Mouse (Mus musculus): ENCODE results near the gene Igsf9. TPM values are rescaled to one million over a fixed set of nuclear protein-coding genes. Genes with fewer than 3 reads are reported as not detected.

Gene Igsf9
- polyA plus RNA-seq, 1 experiment from 2014 or later, result 52.6 TPM

DNA sequence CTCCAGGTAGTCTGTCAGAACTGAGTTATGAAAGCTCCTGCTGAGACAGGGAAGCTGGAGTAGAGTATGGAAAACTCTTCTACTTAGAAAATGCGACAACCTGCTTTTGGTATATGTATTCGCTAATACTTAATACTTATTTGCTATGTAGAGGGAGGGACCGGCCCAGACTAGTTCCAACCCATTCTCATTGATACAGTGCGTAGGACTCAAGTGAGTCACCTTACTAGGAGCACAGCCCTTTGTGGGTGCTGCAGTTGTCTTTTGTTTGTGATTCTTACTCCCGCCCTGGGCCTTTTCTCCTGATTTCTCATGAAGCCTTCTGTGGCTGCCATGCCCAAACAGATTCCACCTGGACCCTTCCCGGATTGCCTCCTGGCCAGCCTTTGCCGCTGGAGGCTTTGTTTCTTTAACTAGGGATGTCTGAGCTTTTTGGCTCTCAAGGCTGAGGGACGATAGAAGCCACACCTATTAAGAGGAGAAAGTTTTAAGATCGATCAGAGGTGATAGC, 39.6 kb upstream of the Igsf9 start:
- DNase-seq (no peak), ATAC-seq (ENCODE audit: low FRiP score, low TSS enrichment) (no peak)
- no peaks in the 10 kb centered on the region for H3K9me3 ChIP-seq (ENCODE audit: control insufficient read depth, low read length)
- no peak overlapping the region for H3K27ac ChIP-seq (replicated peaks; ENCODE audit: low read depth, low read length)
- H3K9ac ChIP-seq (replicated peaks; ENCODE audit: low read length), result no peak overlapping the region
- WGBS, result 90% methylated on average over 9 of the region's 9 CpGs
- H3K4me2 ChIP-seq (ENCODE audit: low read length), result no peak overlapping the region
- H3K36me3 ChIP-seq (ENCODE audit: control insufficient read depth, insufficient read depth, low read length), result no peaks in the 10 kb centered on the region
- no peak overlapping the region for H3K4me3 ChIP-seq (replicated peaks; ENCODE audit: low read depth, low read length)
- no peaks in the 10 kb centered on the region for H3K27me3 ChIP-seq (ENCODE audit: control insufficient read depth, insufficient read depth, low read length)
- H3K4me1 ChIP-seq (ENCODE audit: control insufficient read depth, insufficient read depth, low read length), result no peaks in the 10 kb centered on the region

DNA sequence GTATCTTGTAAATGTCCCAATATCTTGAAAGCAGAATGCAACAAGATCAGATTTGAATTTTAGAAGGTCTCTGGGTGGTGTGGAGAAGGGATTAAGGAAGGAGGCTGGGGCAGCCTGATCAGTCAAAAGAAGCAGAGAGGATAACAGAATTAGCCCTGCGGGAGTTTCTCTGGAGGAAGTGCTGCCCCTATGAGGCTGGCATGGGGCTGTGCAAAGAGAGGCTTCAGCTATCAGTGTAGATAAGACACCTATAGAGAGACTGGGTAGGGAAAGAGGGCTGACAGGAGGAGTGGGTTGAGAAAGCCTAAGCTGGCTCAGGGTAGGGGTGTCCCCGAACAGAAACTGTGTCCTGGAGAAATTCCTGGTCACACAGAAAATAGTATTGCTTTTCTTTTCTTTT, 31.4 kb upstream of the Igsf9 start:
- no peak for ATAC-seq (ENCODE audit: low FRiP score, low TSS enrichment)
- H3K36me3 ChIP-seq (ENCODE audit: control insufficient read depth, insufficient read depth, low read length), result no peaks in the 10 kb centered on the region
- H3K27me3 ChIP-seq (ENCODE audit: control insufficient read depth, insufficient read depth, low read length), result no peaks in the 10 kb centered on the region
- H3K4me1 ChIP-seq (ENCODE audit: control insufficient read depth, insufficient read depth, low read length), result no peaks in the 10 kb centered on the region
- 17% methylated on average over 2 of the region's 2 CpGs for WGBS
- no peak overlapping the region for H3K4me2 ChIP-seq (ENCODE audit: low read length)
- peak; percentile 17 for DNase-seq
- H3K27ac ChIP-seq (replicated peaks; ENCODE audit: low read depth, low read length), result no peak overlapping the region
- H3K9me3 ChIP-seq (ENCODE audit: control insufficient read depth, low read length), result no peaks in the 10 kb centered on the region
- no peak overlapping the region for H3K4me3 ChIP-seq (replicated peaks; ENCODE audit: low read depth, low read length)
- H3K9ac ChIP-seq (replicated peaks; ENCODE audit: low read length), result no peak overlapping the region

DNA sequence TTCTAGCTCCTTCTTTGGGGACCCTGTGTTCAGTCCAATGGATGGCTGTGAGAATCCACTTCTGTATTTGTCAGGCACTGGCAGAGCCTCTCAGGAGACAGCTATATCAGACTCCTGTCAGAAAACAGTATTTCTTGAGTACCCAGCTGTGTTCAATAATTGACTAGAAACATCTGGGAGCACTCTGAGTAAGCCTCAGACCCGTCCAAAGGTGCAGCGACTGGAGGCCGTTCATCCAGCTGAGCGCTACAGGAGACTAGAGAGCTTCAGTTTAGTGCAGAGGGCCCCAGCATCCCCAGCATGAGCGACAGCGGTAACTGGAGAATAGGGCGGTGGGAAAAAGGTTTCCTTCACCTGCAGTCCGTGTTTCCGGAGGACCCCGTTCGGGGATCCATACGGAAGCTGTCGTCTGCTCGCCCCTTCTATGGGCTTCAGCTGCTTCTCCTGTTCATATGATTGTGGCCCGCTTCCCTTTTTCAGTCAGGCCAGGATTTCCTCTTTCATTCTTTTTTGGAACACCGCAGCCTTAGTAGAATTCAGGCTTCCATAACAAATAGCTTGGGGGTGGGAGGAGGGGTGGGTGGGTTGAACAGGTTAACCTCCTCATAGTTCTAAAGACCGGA, 30.6 kb upstream of the Igsf9 start:
- Histone ChIP-seq H3K9ac (replicated peaks; ENCODE audit: low read length) (no peak overlapping the region), H3K27ac (replicated peaks; ENCODE audit: low read depth, low read length) (no peak overlapping the region), H3K4me2 (ENCODE audit: low read length) (no peak overlapping the region), H3K36me3 (ENCODE audit: control insufficient read depth, insufficient read depth, low read length) (no peaks in the 10 kb centered on the region), H3K9me3 (ENCODE audit: control insufficient read depth, low read length) (no peaks in the 10 kb centered on the region), H3K27me3 (ENCODE audit: control insufficient read depth, insufficient read depth, low read length) (no peaks in the 10 kb centered on the region), H3K4me3 (replicated peaks; ENCODE audit: low read depth, low read length) (no peak overlapping the region), H3K4me1 (ENCODE audit: control insufficient read depth, insufficient read depth, low read length) (no peaks in the 10 kb centered on the region)
- 34% methylated on average over 17 of the region's 17 CpGs for WGBS
- ATAC-seq (ENCODE audit: low FRiP score, low TSS enrichment) (no peak), DNase-seq (no peak)

DNA sequence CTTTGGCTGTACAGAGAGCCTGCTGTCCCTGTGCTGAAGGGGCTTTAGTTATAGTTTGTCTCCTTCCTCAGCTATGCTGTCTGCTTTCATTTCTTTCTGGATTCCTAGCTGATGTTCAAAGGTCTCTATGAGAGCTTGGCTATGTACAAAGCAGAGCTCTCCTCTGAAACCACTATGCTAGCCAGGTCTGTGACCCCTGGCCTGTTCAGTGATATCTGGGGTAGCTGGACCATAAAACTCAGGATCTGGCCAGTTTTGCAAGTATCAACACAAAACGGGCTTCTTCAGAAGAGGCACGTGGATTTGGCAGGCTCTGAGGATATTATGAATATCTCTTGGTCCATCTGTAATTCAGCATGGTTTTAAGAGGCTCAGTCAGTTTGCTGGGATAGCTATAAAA, 28.7 kb upstream of the Igsf9 start:
- H3K9me3 ChIP-seq (ENCODE audit: control insufficient read depth, low read length), result no peaks in the 10 kb centered on the region
- no peak for ATAC-seq (ENCODE audit: low FRiP score, low TSS enrichment)
- H3K4me3 ChIP-seq (replicated peaks; ENCODE audit: low read depth, low read length), result no peak overlapping the region
- no peak overlapping the region for H3K9ac ChIP-seq (replicated peaks; ENCODE audit: low read length)
- DNase-seq, result no peak
- no peak overlapping the region for H3K4me2 ChIP-seq (ENCODE audit: low read length)
- no peaks in the 10 kb centered on the region for H3K4me1 ChIP-seq (ENCODE audit: control insufficient read depth, insufficient read depth, low read length)
- no peaks in the 10 kb centered on the region for H3K27me3 ChIP-seq (ENCODE audit: control insufficient read depth, insufficient read depth, low read length)
- no peak overlapping the region for H3K27ac ChIP-seq (replicated peaks; ENCODE audit: low read depth, low read length)
- WGBS, result 88% methylated on average over 2 of the region's 2 CpGs
- no peaks in the 10 kb centered on the region for H3K36me3 ChIP-seq (ENCODE audit: control insufficient read depth, insufficient read depth, low read length)

DNA sequence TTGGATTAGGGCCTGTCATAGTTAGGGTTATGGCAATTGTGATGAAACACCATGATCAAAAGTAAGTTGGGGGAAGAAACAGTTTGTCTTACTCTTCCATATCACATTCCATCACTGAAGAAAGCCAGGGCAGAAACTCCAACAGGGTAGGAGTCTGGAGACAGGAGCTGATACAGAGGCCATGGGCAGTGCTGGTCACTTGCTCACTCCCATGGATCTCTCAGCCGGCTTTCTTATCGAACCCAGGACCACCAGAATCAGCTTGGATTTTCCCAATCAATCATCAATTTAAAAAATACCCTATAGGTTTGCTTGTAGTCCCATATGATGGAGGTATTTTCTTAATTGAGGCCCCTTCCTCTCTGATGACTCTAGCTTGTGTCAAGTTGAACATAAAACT, 27.8 kb upstream of the Igsf9 start:
- Histone ChIP-seq H3K4me1 (ENCODE audit: control insufficient read depth, insufficient read depth, low read length) (no peaks in the 10 kb centered on the region), H3K27me3 (ENCODE audit: control insufficient read depth, insufficient read depth, low read length) (no peaks in the 10 kb centered on the region), H3K4me3 (replicated peaks; ENCODE audit: low read depth, low read length) (no peak overlapping the region), H3K4me2 (ENCODE audit: low read length) (no peak overlapping the region), H3K27ac (replicated peaks; ENCODE audit: low read depth, low read length) (no peak overlapping the region), H3K9ac (replicated peaks; ENCODE audit: low read length) (no peak overlapping the region), H3K36me3 (ENCODE audit: control insufficient read depth, insufficient read depth, low read length) (no peaks in the 10 kb centered on the region), H3K9me3 (ENCODE audit: control insufficient read depth, low read length) (no peaks in the 10 kb centered on the region)
- ATAC-seq (ENCODE audit: low FRiP score, low TSS enrichment) (no peak), DNase-seq (no peak)
- WGBS, result 91% methylated on average over 2 of the region's 2 CpGs

DNA sequence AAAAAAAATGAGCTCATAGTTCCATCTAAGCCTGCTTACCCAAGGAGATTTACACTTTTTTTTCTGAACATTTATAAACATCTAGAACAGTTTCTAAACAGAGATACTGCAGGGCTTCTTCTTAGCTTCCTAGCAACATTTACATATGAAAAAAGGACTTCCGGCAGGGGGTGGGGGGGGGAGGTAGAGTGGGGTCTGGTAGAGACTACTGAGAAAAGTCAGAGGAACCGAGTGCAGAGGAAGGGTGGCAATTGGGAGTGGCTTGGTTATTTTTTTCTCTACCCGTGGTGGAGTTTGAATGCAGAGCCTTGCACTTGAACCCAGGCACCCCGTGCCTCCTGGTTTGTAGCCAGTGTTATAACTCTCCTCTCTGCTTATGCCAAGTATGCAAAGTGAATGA, 26.2 kb upstream of the Igsf9 start:
- Histone ChIP-seq H3K4me3 (replicated peaks; ENCODE audit: low read depth, low read length) (no peak overlapping the region), H3K4me1 (ENCODE audit: control insufficient read depth, insufficient read depth, low read length) (no peaks in the 10 kb centered on the region), H3K27ac (replicated peaks; ENCODE audit: low read depth, low read length) (no peak overlapping the region), H3K27me3 (ENCODE audit: control insufficient read depth, insufficient read depth, low read length) (no peaks in the 10 kb centered on the region), H3K9me3 (ENCODE audit: control insufficient read depth, low read length) (no peaks in the 10 kb centered on the region), H3K9ac (replicated peaks; ENCODE audit: low read length) (no peak overlapping the region), H3K4me2 (ENCODE audit: low read length) (no peak overlapping the region), H3K36me3 (ENCODE audit: control insufficient read depth, insufficient read depth, low read length) (no peaks in the 10 kb centered on the region)
- WGBS, result 10% methylated on average over 4 of the region's 4 CpGs
- ATAC-seq (ENCODE audit: low FRiP score, low TSS enrichment), result no peak
- no peak for DNase-seq

DNA sequence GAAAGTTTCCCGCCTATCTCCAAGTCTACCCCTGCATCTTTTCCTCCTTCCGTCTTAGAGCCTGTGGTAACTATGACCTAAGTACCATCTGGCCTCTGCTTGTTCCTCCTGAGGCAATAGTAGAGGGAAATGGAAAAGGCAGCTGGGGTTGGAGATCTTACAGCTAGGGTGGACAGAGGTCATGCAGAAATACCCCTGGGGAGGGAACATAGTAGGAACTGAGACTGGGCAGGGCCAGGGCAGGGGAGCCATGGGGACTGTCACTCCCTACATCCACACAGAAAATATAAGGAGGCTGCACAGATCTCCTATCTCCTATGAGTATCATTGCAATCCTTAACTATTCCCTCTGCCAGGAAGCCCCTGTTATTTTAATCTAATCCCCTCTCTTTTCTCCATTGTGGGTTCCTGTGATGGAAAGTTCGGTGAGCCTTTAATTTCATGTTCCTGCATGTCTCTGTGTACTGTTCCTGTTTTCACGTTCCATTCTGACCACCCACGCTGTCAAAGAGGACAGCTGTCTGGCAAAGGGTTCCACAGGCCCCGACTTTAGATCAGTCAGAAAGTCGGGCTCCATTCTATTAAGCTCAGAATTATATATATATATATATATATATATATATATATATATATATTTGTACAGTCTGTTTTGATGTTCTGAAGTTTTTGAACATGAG, 25.4 kb upstream of the Igsf9 start:
- no peaks in the 10 kb centered on the region for H3K27me3 ChIP-seq (ENCODE audit: control insufficient read depth, insufficient read depth, low read length)
- H3K27ac ChIP-seq (replicated peaks; ENCODE audit: low read depth, low read length), result no peak overlapping the region
- H3K4me2 ChIP-seq (ENCODE audit: low read length), result no peak overlapping the region
- 80% methylated on average over 7 of the region's 7 CpGs for WGBS
- ATAC-seq (ENCODE audit: low FRiP score, low TSS enrichment) (no peak), DNase-seq (no peak)
- no peaks in the 10 kb centered on the region for H3K4me1 ChIP-seq (ENCODE audit: control insufficient read depth, insufficient read depth, low read length)
- H3K4me3 ChIP-seq (replicated peaks; ENCODE audit: low read depth, low read length), result no peak overlapping the region
- H3K9ac ChIP-seq (replicated peaks; ENCODE audit: low read length), result no peak overlapping the region
- H3K9me3 ChIP-seq (ENCODE audit: control insufficient read depth, low read length), result no peaks in the 10 kb centered on the region
- no peaks in the 10 kb centered on the region for H3K36me3 ChIP-seq (ENCODE audit: control insufficient read depth, insufficient read depth, low read length)

DNA sequence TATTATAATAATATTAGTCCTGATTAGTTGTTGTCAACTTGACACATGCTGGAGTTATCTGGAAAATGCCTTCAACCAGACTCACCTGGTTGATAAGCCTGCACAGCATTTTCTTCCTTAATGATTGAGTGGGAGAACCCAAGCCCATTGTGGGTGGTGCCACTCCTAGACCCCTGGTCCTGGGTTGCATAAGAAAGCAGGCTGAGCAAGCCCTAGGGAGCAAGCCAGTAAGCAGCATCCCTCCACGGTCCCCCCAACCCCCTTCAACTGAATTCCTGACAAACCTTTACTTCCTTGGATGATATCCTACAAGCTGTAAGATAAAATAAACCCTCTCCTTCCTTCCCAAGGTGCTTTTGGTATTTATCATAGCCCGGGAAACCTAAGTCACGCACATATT, 24.4 kb upstream of the Igsf9 start:
- Histone ChIP-seq H3K4me2 (ENCODE audit: low read length) (no peak overlapping the region), H3K4me1 (ENCODE audit: control insufficient read depth, insufficient read depth, low read length) (no peaks in the 10 kb centered on the region), H3K27me3 (ENCODE audit: control insufficient read depth, insufficient read depth, low read length) (no peaks in the 10 kb centered on the region), H3K36me3 (ENCODE audit: control insufficient read depth, insufficient read depth, low read length) (no peaks in the 10 kb centered on the region), H3K9ac (replicated peaks; ENCODE audit: low read length) (no peak overlapping the region), H3K4me3 (replicated peaks; ENCODE audit: low read depth, low read length) (no peak overlapping the region), H3K27ac (replicated peaks; ENCODE audit: low read depth, low read length) (no peak overlapping the region), H3K9me3 (ENCODE audit: control insufficient read depth, low read length) (no peaks in the 10 kb centered on the region)
- DNase-seq (no peak), ATAC-seq (ENCODE audit: low FRiP score, low TSS enrichment) (no peak)
- WGBS, result 89% methylated on average over 3 of the region's 3 CpGs

DNA sequence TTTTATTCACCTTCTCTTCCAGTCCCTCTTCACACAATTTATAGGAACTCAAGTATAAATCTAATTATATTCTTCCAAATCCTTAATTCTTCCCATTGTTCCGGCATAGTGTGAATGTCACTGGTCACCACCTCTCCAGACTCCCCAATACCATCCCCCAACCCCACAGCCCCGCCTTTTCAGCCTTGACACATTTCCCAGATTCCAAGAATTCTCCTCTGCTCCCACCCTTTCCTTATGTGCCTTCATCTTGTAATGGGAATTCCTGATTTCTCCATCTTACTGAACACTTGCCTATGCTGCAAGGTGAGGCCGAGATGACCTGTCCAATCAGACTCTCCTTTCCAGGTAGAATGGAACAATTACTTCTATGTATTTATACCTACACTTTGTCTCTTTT, 23.5 kb upstream of the Igsf9 start:
- no peak overlapping the region for H3K27ac ChIP-seq (replicated peaks; ENCODE audit: low read depth, low read length)
- ATAC-seq (ENCODE audit: low FRiP score, low TSS enrichment) (no peak), DNase-seq (no peak)
- H3K9me3 ChIP-seq (ENCODE audit: control insufficient read depth, low read length), result no peaks in the 10 kb centered on the region
- no peak overlapping the region for H3K9ac ChIP-seq (replicated peaks; ENCODE audit: low read length)
- H3K4me2 ChIP-seq (ENCODE audit: low read length), result no peak overlapping the region
- H3K36me3 ChIP-seq (ENCODE audit: control insufficient read depth, insufficient read depth, low read length), result no peaks in the 10 kb centered on the region
- H3K4me1 ChIP-seq (ENCODE audit: control insufficient read depth, insufficient read depth, low read length), result no peaks in the 10 kb centered on the region
- H3K27me3 ChIP-seq (ENCODE audit: control insufficient read depth, insufficient read depth, low read length), result no peaks in the 10 kb centered on the region
- no peak overlapping the region for H3K4me3 ChIP-seq (replicated peaks; ENCODE audit: low read depth, low read length)
- WGBS, result 86% methylated on average over 3 of the region's 3 CpGs

All from midbrain, embryonic 14.5 days (tissue).